Mouse (Mus musculus) cerebellum, adult 2 months (tissue): ENCODE results near the gene Asb15.

Experiments
- CTCF ChIP-seq: fragments of 200-500 bp; IDR thresholded peaks from 2 replicates; pipeline ENCODE4 v1.5.1; 2011; ENCODE audit warnings: low read depth, mild to moderate bottlenecking, control low read depth, low read length, moderate library complexity, borderline replicate concordance; ENCODE audit not compliant: insufficient read depth
- POLR2A ChIP-seq: fragments of 200-500 bp; IDR thresholded peaks from 2 replicates; pipeline ENCODE4 v1.6.1; 2011; ENCODE audit warnings: low read length, control low read depth, borderline replicate concordance; ENCODE audit not compliant: insufficient read depth

DNA sequence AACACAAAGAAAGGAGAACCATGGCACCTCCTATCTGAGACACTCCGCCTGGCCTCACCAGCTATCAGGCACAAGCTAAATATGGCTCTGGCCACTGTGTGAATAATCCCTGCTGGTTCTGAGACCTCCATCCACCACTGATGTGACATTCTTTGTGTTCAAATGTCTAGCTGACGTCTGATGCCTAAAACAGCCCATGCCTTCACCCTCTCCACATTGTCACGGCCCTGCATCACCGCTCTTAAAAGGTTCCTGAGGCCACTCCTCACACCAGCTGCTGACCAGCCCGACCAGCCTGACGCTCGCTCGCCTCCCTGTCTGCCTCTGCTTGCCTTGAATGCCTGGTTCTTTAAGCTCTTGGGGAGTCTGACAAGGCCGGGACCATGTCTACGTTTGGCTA is 69.6 kb downstream of the Asb15 start, which contains the start of gene Lmod2:
- TF ChIP-seq POLR2A: no peak
- no peak for TF ChIP-seq CTCF
